Mouse (Mus musculus): Measurements from ENCODE around the gene Lrch4. TPM values are rescaled to one million over a fixed set of nuclear protein-coding genes. Genes with fewer than 3 reads are reported as not detected.

Gene Lrch4
- 31.1 and 35.3 TPM in 2 replicates for polyA plus RNA-seq (2014; fragmentation: Nextera tagmentation; extraction: Ambion mirVana)

- H3K4me1 ChIP-seq (ENCODE audit: control insufficient read depth, insufficient read depth, low read length) = peaks cover 21% of the 10 kb centered on the region
Observed at GRCm38 (mm10) chr5:137628498-137629305, at the start of gene Lrch4, which contains the start of the genes Fbxo24 and Gm20605. TSS of gene Lrch4 (plus strand) at chr5:137629121. TSS of gene Fbxo24 (minus strand) at chr5:137629002. TSS of gene Gm20605 (plus strand) at chr5:137629175.

GRCm38 (mm10) chr5:137580246-137580645 is 48.7 kb upstream of the Lrch4 start:
- Histone ChIP-seq H3K27me3 (ENCODE audit: control insufficient read depth, insufficient read depth, low read length) (peaks cover 23% of the 10 kb centered on the region), H3K4me1 (ENCODE audit: control insufficient read depth, insufficient read depth, low read length) (0 out of 2 replicates have a peak, but pooled peaks cover 2% of the 10 kb centered on the region), H3K4me3 (ENCODE audit: low read depth, low read length) (no peak overlapping the region), H3K36me3 (ENCODE audit: control insufficient read depth, insufficient read depth, low read length) (no peaks in the 10 kb centered on the region), H3K4me2 (ENCODE audit: low read depth, severe bottlenecking) (no peak overlapping the region), H3K9ac (ENCODE audit: low read length) (no peak overlapping the region), H3K27ac (replicated peaks; ENCODE audit: low read depth, low read length) (no peak overlapping the region), H3K9me3 (ENCODE audit: control insufficient read depth, low read length) (no peaks in the 10 kb centered on the region)
- WGBS = 82% methylated on average over 6 of the region's 6 CpGs
- DNase-seq (ENCODE audit: low spot score) (no peak), ATAC-seq (ENCODE audit: insufficient number of reproducible peaks, low FRiP score, low TSS enrichment, low read depth) (no peak)

More at GRCm38 (mm10) chr5:137628498-137629305, at the start of gene Lrch4, which contains the start of the genes Fbxo24 and Gm20605:
- under 1% methylated on average over 41 of the region's 46 CpGs for WGBS
- Histone ChIP-seq H3K36me3 (ENCODE audit: control insufficient read depth, insufficient read depth, low read length) (no peaks in the 10 kb centered on the region), H3K9ac (ENCODE audit: low read length) (peak within 1 kb of the TSS; percentile 82), H3K9me3 (ENCODE audit: control insufficient read depth, low read length) (no peaks in the 10 kb centered on the region), H3K27ac (replicated peaks; ENCODE audit: low read depth, low read length) (peak within 1 kb of the TSS; percentile 92), H3K27me3 (ENCODE audit: control insufficient read depth, insufficient read depth, low read length) (no peaks in the 10 kb centered on the region), H3K4me2 (ENCODE audit: low read depth, severe bottlenecking) (peak within 1 kb of the TSS; percentile 76), H3K4me3 (ENCODE audit: low read depth, low read length) (peak within 1 kb of the TSS; percentile 91)
- DNase-seq (ENCODE audit: low spot score) = peak; percentile 99
- peak; percentile 98 for ATAC-seq (ENCODE audit: insufficient number of reproducible peaks, low FRiP score, low TSS enrichment, low read depth)

- no peak for ATAC-seq (ENCODE audit: insufficient number of reproducible peaks, low FRiP score, low TSS enrichment, low read depth)
- no peak for DNase-seq (ENCODE audit: low spot score)
- H3K36me3 ChIP-seq (ENCODE audit: control insufficient read depth, insufficient read depth, low read length) = no peaks in the 10 kb centered on the region
- no peak overlapping the region for H3K9ac ChIP-seq (ENCODE audit: low read length)
- no peak overlapping the region for H3K27ac ChIP-seq (replicated peaks; ENCODE audit: low read depth, low read length)
- no peaks in the 10 kb centered on the region for H3K9me3 ChIP-seq (ENCODE audit: control insufficient read depth, low read length)
- peaks cover 23% of the 10 kb centered on the region for H3K27me3 ChIP-seq (ENCODE audit: control insufficient read depth, insufficient read depth, low read length)
- H3K4me2 ChIP-seq (ENCODE audit: low read depth, severe bottlenecking) = no peak overlapping the region
- 34% methylated on average over 8 of the region's 8 CpGs for WGBS
- H3K4me1 ChIP-seq (ENCODE audit: control insufficient read depth, insufficient read depth, low read length) = 0 out of 2 replicates have a peak, but pooled peaks cover 2% of the 10 kb centered on the region
- H3K4me3 ChIP-seq (ENCODE audit: low read depth, low read length) = no peak overlapping the region
Observed at GRCm38 (mm10) chr5:137582702-137583101, 46.2 kb upstream of the Lrch4 start.

GRCm38 (mm10) chr5:137583670-137584169 is 45.2 kb upstream of the Lrch4 start:
- Histone ChIP-seq H3K36me3 (ENCODE audit: control insufficient read depth, insufficient read depth, low read length) (no peaks in the 10 kb centered on the region), H3K27me3 (ENCODE audit: control insufficient read depth, insufficient read depth, low read length) (peaks cover 23% of the 10 kb centered on the region), H3K27ac (replicated peaks; ENCODE audit: low read depth, low read length) (no peak overlapping the region), H3K9ac (ENCODE audit: low read length) (0 out of 2 replicates have a peak overlapping the region, but pooled peaks have one; percentile 1), H3K4me3 (ENCODE audit: low read depth, low read length) (peak overlapping the region; percentile 22), H3K4me2 (ENCODE audit: low read depth, severe bottlenecking) (peak overlapping the region; percentile 48), H3K9me3 (ENCODE audit: control insufficient read depth, low read length) (no peaks in the 10 kb centered on the region), H3K4me1 (ENCODE audit: control insufficient read depth, insufficient read depth, low read length) (0 out of 2 replicates have a peak, but pooled peaks cover 2% of the 10 kb centered on the region)
- DNase-seq (ENCODE audit: low spot score) (peak; percentile 38), ATAC-seq (ENCODE audit: insufficient number of reproducible peaks, low FRiP score, low TSS enrichment, low read depth) (peak; percentile 19; the same call in 1 of the 2 replicates)
- 19% methylated on average over 27 of the region's 27 CpGs for WGBS

GRCm38 (mm10) chr5:137584976-137585375 is 43.9 kb upstream of the Lrch4 start:
- 38% methylated on average over 8 of the region's 8 CpGs for WGBS

GRCm38 (mm10) chr5:137590507-137590906 is 38.4 kb upstream of the Lrch4 start:
- DNase-seq (ENCODE audit: low spot score) (no peak), ATAC-seq (ENCODE audit: insufficient number of reproducible peaks, low FRiP score, low TSS enrichment, low read depth) (no peak)
- Histone ChIP-seq H3K27me3 (ENCODE audit: control insufficient read depth, insufficient read depth, low read length) (no peaks in the 10 kb centered on the region), H3K9ac (ENCODE audit: low read length) (no peak overlapping the region), H3K27ac (replicated peaks; ENCODE audit: low read depth, low read length) (no peak overlapping the region), H3K4me3 (ENCODE audit: low read depth, low read length) (no peak overlapping the region), H3K4me1 (ENCODE audit: control insufficient read depth, insufficient read depth, low read length) (no peaks in the 10 kb centered on the region), H3K9me3 (ENCODE audit: control insufficient read depth, low read length) (no peaks in the 10 kb centered on the region), H3K36me3 (ENCODE audit: control insufficient read depth, insufficient read depth, low read length) (no peaks in the 10 kb centered on the region), H3K4me2 (ENCODE audit: low read depth, severe bottlenecking) (no peak overlapping the region)
- 75% methylated on average over 5 of the region's 5 CpGs for WGBS

More at GRCm38 (mm10) chr5:137584976-137585375, 43.9 kb upstream of the Lrch4 start:
- no peaks in the 10 kb centered on the region for H3K36me3 ChIP-seq (ENCODE audit: control insufficient read depth, insufficient read depth, low read length)
- H3K9ac ChIP-seq (ENCODE audit: low read length) = no peak overlapping the region
- no peak overlapping the region for H3K27ac ChIP-seq (replicated peaks; ENCODE audit: low read depth, low read length)
- no peaks in the 10 kb centered on the region for H3K9me3 ChIP-seq (ENCODE audit: control insufficient read depth, low read length)
- 0 out of 2 replicates have a peak, but pooled peaks cover 2% of the 10 kb centered on the region for H3K4me1 ChIP-seq (ENCODE audit: control insufficient read depth, insufficient read depth, low read length)
- DNase-seq (ENCODE audit: low spot score) (peak; percentile 76), ATAC-seq (ENCODE audit: insufficient number of reproducible peaks, low FRiP score, low TSS enrichment, low read depth) (no peak)
- H3K27me3 ChIP-seq (ENCODE audit: control insufficient read depth, insufficient read depth, low read length) = peaks cover 23% of the 10 kb centered on the region
- H3K4me2 ChIP-seq (ENCODE audit: low read depth, severe bottlenecking) = no peak overlapping the region
- H3K4me3 ChIP-seq (ENCODE audit: low read depth, low read length) = no peak overlapping the region

- Histone ChIP-seq H3K9me3 (ENCODE audit: control insufficient read depth, low read length) (no peaks in the 10 kb centered on the region), H3K27ac (replicated peaks; ENCODE audit: low read depth, low read length) (no peak overlapping the region), H3K36me3 (ENCODE audit: control insufficient read depth, insufficient read depth, low read length) (no peaks in the 10 kb centered on the region), H3K27me3 (ENCODE audit: control insufficient read depth, insufficient read depth, low read length) (no peaks in the 10 kb centered on the region), H3K4me1 (ENCODE audit: control insufficient read depth, insufficient read depth, low read length) (peaks cover 11% of the 10 kb centered on the region), H3K9ac (ENCODE audit: low read length) (no peak overlapping the region), H3K4me3 (ENCODE audit: low read depth, low read length) (no peak overlapping the region), H3K4me2 (ENCODE audit: low read depth, severe bottlenecking) (no peak overlapping the region)
- WGBS = 83% methylated on average over 7 of the region's 7 CpGs
- ATAC-seq (ENCODE audit: insufficient number of reproducible peaks, low FRiP score, low TSS enrichment, low read depth) (no peak), DNase-seq (ENCODE audit: low spot score) (no peak)
Observed at GRCm38 (mm10) chr5:137595921-137596320, 33.0 kb upstream of the Lrch4 start.

GRCm38 (mm10) chr5:137596601-137597261 is 32.2 kb upstream of the Lrch4 start:
- Histone ChIP-seq H3K4me2 (ENCODE audit: low read depth, severe bottlenecking) (peak overlapping the region; percentile 20; the same call in 1 of the 2 replicates), H3K36me3 (ENCODE audit: control insufficient read depth, insufficient read depth, low read length) (no peaks in the 10 kb centered on the region), H3K4me1 (ENCODE audit: control insufficient read depth, insufficient read depth, low read length) (peaks cover 11% of the 10 kb centered on the region), H3K4me3 (ENCODE audit: low read depth, low read length) (no peak overlapping the region), H3K9me3 (ENCODE audit: control insufficient read depth, low read length) (no peaks in the 10 kb centered on the region), H3K27me3 (ENCODE audit: control insufficient read depth, insufficient read depth, low read length) (no peaks in the 10 kb centered on the region), H3K9ac (ENCODE audit: low read length) (no peak overlapping the region), H3K27ac (replicated peaks; ENCODE audit: low read depth, low read length) (0 out of 2 replicates have a peak overlapping the region, but pooled peaks have one; percentile 14)
- ATAC-seq (ENCODE audit: insufficient number of reproducible peaks, low FRiP score, low TSS enrichment, low read depth) = no peak
- no peak for DNase-seq (ENCODE audit: low spot score)
- WGBS = 28% methylated on average over 30 of the region's 30 CpGs

Measured in limb, embryonic 11.5 days (tissue).